Mouse (Mus musculus): ENCODE measurements at regions not wholly inside any gene's neighbourhood (a gene's known extent, or its start where the extent isn't known, plus 50 kb on each side); places are given as distances from the start of the nearest gene placed in this dataset.

DNA sequence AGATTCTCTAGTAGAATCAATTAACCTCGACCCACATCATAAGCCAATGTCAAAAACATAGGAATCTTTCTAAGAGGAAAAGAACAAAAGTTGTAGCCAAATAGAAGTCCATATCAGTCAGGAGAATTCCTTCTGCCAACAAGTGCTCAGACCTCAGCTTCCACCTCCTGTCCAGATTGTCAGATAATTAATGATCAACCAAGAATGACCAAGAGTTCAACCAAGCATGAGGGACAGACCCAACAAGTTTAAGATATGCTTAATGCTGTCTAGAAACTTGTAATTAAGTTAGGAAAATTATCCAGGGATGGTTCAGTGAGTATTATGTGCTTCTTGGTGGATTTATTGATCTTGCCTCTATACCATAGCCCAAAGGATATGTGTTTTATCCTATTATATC, 238.6 kb downstream of the Nedd1 start:
- DNase-seq: no peak

DNA sequence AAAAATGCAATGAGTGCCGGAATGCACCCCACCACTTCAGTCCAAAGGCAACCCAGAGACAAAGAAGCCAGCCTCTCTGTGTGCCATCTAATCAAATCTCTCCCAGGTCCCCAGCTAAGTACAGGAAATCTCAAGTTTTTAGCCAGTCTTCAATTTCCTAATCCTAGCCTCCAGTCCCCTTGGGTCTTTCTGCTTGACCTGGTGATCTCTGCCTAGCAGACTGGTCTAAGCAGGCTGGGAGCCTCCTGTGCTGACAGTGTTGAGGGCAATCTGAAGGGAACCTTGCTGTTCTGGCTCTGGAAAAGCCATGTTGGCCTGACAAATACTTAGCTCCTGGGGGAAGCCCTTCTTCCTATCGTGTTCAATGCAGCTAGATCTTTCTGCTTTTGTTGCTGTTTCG, 248.9 kb downstream of the Nedd1 start:
- DNase-seq: no peak

GRCm38 (mm10) chr10:92471111-92471510, 251.1 kb downstream of the Nedd1 start:
- DNase-seq: no peak

- DNase-seq: no peak
These were observed 267.0 kb downstream of the Nedd1 start for GRCm38 (mm10) chr10:92455195-92455594.

- no peak for DNase-seq
These were observed 268.7 kb downstream of the Nedd1 start for GRCm38 (mm10) chr10:92453550-92453949.

DNA sequence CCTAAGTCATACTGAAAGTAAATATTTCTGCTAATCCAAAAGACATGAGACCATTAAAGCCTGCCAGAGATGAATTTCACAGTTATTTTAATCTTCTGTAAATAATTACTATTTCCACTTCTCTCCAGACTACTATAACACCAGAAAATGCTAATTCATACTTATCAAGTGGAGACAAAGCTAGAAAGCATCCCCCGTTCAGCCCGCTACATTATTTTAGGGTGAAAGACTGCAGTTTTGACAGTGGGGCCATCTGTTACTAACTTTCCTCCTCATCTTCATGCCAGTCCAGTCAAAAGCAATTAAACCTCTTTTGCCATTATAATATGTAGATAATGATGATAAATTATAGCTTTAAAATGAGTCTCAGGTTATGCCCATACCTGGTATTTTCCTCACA, 276.3 kb downstream of the Nedd1 start:
- peak in 1 of 2 experiments; percentile 8 for DNase-seq

GRCm38 (mm10) chr10:92438621-92439394, 283.4 kb downstream of the Nedd1 start:
- DNase-seq: peak in 1 of 2 experiments; percentile 9

DNA sequence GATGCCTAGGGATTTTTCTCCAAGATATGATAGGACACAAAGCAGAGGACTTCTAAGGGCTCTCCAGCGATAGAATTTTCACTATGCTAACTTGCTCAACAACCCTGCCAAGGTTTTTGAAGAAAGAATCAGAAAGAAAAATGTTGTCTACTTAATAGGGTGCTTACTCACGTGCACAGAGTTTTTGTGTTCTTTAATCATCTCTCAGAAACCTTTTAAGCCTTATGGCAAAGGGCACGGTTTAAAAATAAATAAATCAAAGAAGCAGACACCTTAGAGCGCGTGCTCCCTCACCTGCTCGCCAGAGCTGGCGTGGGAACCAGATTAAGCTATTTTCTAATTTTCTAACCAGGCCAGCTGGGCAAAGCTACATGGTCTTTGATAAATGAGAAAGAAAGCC, 293.0 kb downstream of the Nedd1 start:
- no peak for DNase-seq

GRCm38 (mm10) chr10:92428026-92428425, 294.2 kb downstream of the Nedd1 start:
- no peak for DNase-seq

- DNase-seq: no peak
These were observed 295.8 kb downstream of the Nedd1 start for GRCm38 (mm10) chr10:92426443-92426842.

GRCm38 (mm10) chr10:92412737-92413136, 309.5 kb downstream of the Nedd1 start:
- no peak for DNase-seq

GRCm38 (mm10) chr10:92410813-92411325, 311.4 kb downstream of the Nedd1 start:
- no peak for DNase-seq

- peak; percentile 13 to 34 for DNase-seq
These were observed 317.4 kb downstream of the Nedd1 start for GRCm38 (mm10) chr10:92404697-92405293.

GRCm38 (mm10) chr10:92400587-92401090, 321.6 kb downstream of the Nedd1 start:
- no peak for DNase-seq

DNA sequence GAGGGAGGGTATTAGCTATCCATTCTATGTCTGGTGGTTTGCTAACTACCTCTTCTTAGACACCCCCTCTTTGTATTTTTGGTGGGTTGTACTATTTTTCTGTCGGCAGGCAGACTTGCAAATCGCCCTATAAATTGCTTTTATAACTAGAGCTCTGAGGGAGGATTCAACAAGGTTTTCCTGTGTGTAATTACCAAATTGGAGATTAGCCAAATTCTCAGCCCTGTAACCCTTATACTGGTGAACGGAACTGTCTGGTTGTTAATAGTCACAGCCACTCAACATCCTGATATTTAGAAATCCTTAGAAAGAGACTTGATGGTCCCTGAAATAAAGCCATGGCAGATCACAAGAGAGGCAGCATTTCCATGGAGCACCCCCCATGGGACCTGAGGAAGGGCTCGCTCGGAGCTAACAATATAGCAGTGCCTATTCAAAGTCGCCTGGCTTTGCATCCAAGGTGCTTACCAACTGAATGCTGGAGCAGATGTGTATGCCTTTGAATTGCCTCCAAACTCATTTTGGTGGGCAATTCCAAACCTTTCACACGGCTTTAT, 333.0 kb downstream of the Nedd1 start:
- no peak for DNase-seq

DNA sequence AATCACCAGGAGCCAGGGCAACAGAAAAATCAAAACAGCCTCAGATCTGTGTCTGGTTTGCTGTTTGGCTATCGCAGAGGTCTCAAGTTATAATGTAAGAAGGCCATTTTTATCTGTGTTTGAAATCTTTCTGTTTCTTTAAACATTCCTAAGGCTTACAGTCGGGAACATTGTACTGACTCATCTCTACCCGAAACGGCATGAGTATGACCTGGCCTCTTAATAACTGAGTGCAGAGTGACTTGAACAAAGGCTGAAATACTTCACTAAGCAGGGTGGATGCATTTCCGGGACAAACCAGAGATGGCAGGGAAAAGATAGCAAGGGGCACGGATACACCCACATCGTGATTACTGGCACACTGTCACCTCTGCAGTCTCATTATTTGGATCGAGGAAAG, 355.1 kb downstream of the Nedd1 start:
- DNase-seq: no peak

DNA sequence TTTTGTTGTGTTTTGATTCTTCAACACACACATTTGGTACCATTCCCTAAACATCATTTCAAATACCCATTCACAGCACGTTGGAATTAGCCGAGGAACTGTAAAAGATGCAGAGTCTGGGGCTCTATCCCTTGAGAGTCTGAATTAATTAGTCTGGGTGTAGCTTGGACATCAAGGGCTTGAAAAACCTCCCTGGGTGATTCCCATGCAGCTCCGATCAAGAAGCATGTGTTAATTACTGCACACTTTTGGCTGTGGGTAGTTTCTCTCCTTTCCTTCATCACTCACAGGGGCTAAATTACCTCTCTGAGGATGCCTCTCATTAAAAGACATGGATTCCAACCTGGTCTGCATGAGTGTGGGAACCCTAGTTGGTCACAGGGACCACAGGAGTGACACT, 365.5 kb downstream of the Nedd1 start:
- no peak for DNase-seq

DNA sequence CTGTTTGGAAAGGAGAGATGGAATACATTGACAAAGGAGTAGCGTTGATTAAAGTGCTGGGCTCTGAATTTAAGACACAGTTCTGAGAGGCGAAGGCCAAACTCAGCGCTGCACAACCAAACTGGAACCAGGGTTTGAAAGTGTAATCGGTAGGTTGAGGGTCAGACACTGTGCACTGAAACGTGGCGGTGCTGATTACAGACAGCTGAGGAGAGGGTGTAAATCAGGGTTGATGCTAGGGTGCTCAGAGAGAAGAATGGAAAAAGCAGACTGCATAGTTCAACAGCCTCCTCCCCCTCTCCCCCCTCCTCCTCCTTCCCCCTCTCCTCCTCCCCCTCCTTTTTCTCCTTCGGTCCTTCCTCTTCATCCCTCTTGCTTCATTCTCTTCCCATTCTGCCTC, 373.2 kb downstream of the Nedd1 start:
- DNase-seq: no peak

GRCm38 (mm10) chr10:92347960-92348675, 374.1 kb downstream of the Nedd1 start:
- DNase-seq: no peak

- DNase-seq: peak; percentile 32 to 35
These were observed 382.5 kb downstream of the Nedd1 start for GRCm38 (mm10) chr10:92339671-92340070.

DNA sequence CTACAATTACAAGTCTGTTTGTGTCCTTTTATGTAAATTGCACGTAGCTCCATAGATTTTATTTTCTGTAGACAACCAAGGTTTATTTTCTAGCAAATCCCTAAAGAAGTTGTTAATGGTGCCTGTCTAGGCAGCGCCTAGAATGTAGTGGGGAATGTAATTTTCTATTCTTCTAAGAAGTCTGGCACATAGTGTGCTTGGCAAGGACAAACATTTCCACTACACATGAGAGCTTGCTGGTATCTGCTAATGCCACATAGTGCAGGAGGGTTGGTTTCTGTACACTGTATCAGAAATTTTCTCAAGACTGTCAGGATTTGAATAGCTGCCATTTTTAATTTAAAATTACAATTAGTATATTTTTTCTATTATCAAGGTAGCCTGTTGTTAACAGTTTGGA, 385.3 kb downstream of the Nedd1 start:
- no peak for DNase-seq

- DNase-seq: no peak
These were observed 386.1 kb downstream of the Nedd1 start for GRCm38 (mm10) chr10:92336138-92336537.

- no peak for DNase-seq
These were observed 387.1 kb downstream of the Nedd1 start for GRCm38 (mm10) chr10:92335141-92335540.

All from cerebellum, postnatal 14 days (tissue).